Mouse (Mus musculus) liver, adult 2 months (tissue): ENCODE results near the gene Rnf144b. TPM values are rescaled to one million over a fixed set of nuclear protein-coding genes. Genes with fewer than 3 reads are reported as not detected.
A peak's percentile ranks its signal among the peaks of the same experiment; 100 is the strongest.

Source experiments
- DNase-seq: peaks from one replicate; pipeline ENCODE4 v3.0.0-alpha.2; 2011; ENCODE audit warnings: low read depth, low spot score; ENCODE audit errors: extremely low read depth
- H3K27ac ChIP-seq: fragments of 200-500 bp; replicated peaks from 2 replicates; pipeline ENCODE4 v1.5.1; 2012; ENCODE audit warnings: low read depth, mild to moderate bottlenecking, control low read depth, inconsistent platforms, low read length; ENCODE audit not compliant: insufficient read depth
- H3K27me3 ChIP-seq: fragments of 200-500 bp; 2 replicates; pipeline ENCODE4 v1.6.1; 2012; ENCODE audit warnings: mild to moderate bottlenecking, moderate library complexity, low read length, inconsistent platforms; ENCODE audit not compliant: control insufficient read depth, insufficient read depth
- H3K36me3 ChIP-seq: fragments of 200-500 bp; 2 replicates; pipeline ENCODE4 v1.6.1; 2012; ENCODE audit warnings: low read length, inconsistent platforms; ENCODE audit not compliant: control insufficient read depth, insufficient read depth
- H3K4me1 ChIP-seq: fragments of 200-500 bp; 2 replicates; pipeline ENCODE4 v1.6.1; 2011; ENCODE audit warnings: low read length; ENCODE audit not compliant: control insufficient read depth, insufficient read depth
- H3K4me3 ChIP-seq: fragments of 200-500 bp; 2 replicates; pipeline ENCODE4 v1.5.1; 2011; ENCODE audit warnings: low read depth, mild to moderate bottlenecking, control low read depth, low read length, moderate library complexity; ENCODE audit not compliant: insufficient read depth
- H3K79me2 ChIP-seq: fragments of 200-500 bp; 2 replicates; pipeline ENCODE4 v1.6.1; 2012; ENCODE audit warnings: inconsistent platforms, mild to moderate bottlenecking, low read length, moderate library complexity; ENCODE audit not compliant: control insufficient read depth, insufficient read depth
- H3K9ac ChIP-seq: fragments of 200-500 bp; 2 replicates; pipeline ENCODE4 v1.6.1; 2012; ENCODE audit warnings: low read depth, mild to moderate bottlenecking, control low read depth, inconsistent platforms, low read length
- CTCF ChIP-seq: fragments of 200-500 bp; IDR thresholded peaks from 2 replicates; pipeline ENCODE4 v1.5.1; 2011; ENCODE audit warnings: low read depth, low read length, control low read depth
- POLR2A ChIP-seq: fragments of 200-500 bp; IDR thresholded peaks from 2 replicates; pipeline ENCODE4 v1.6.1; 2011; ENCODE audit warnings: low read length, control low read depth; ENCODE audit not compliant: insufficient read depth; ENCODE audit errors: extremely low read depth
- WGBS: fragments of 180-500 bp; shearing (Covaris S2); methylation state at CpG from one replicate; pipeline ENCODE4 v1.1.7; 2018; 5-methylcytosine and 5-hydroxymethylcytosine counted together
- polyA plus RNA-seq: library from polyadenylated mRNA; depleted of rRNA; stranded (reverse); fragments of >200 nt; gene quantifications from 2 replicates; pipeline ENCODE4 v1.2.3, GENCODE M21; 2012
- total RNA-seq: library from RNA; depleted of rRNA; stranded (reverse); fragments of >200 nt; gene quantifications from 2 replicates; pipeline ENCODE4 v1.2.3, GENCODE M21; 2014

Gene Rnf144b
- total and polyA plus RNA-seq, 2 experiments, result 18.8 to 19.4 TPM

DNA sequence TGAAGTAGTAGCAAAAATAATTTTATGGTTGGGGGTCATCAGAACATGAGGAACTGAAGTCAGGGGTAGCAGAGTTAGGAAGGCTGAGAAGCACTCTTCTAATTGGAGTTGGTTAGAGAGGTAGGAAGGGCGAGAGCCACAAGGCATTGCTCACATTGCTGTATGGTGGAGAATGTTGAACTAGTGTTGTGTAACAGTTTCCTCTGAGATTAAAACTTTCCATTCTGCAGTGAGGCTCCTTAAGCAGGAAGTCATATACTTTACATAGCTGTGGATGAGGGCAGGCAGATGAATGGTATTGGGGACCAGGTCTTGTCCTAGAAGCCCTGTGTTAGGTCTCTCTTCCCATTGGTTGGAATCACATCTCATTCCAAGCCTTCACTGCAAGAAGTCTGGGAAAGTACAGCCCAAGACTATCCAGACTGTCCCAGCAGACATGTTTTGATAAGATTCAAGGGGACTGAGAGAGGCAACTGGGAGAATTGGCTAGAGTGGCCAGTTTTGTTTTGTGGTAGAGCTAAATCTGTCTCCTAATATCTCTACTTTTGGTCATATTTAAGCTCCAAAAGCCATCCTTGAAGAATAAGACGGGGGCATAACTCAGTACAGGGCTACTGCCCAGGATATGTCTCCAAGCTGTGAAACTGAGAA is 128.8 kb downstream of the Rnf144b start:
- Histone ChIP-seq H3K27me3 (no peaks in the 10 kb centered on the region), H3K4me1 (peaks cover 29% of the 10 kb centered on the region), H3K79me2 (no peaks in the 10 kb centered on the region), H3K4me3 (no peak overlapping the region), H3K36me3 (no peaks in the 10 kb centered on the region), H3K9ac (no peak overlapping the region), H3K27ac (peak overlapping the region; percentile 62)
- TF ChIP-seq POLR2A, result no peak
- no peak for TF ChIP-seq CTCF
- WGBS, result 64% methylated on average over 2 of the region's 2 CpGs
- peak; percentile 65 for DNase-seq

DNA sequence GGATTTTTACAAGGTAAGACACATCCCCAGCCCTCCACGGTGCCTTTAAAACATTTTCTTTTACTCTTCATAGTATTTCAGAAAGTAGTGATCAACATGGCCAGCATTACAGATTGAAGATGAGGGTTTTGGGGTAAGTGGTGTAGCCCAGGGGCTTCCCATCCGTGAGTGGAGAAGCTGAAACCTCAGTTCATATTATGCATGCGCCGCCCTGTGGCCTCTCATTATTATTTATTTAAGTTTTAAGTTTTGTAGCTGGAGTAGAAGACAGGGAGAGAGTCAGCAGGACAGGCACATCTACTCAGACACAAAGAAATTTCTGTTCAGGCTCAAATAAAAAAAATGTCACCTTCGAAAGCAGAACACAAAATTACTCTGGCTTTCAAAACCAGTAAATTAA is 131.3 kb downstream of the Rnf144b start:
- TF ChIP-seq POLR2A, result no peak
- no peak for TF ChIP-seq CTCF
- H3K36me3 ChIP-seq, result no peaks in the 10 kb centered on the region
- DNase-seq, result no peak
- H3K79me2 ChIP-seq, result no peaks in the 10 kb centered on the region
- WGBS, result 90% methylated on average over 5 of the region's 5 CpGs
- no peak overlapping the region for H3K9ac ChIP-seq
- no peaks in the 10 kb centered on the region for H3K27me3 ChIP-seq
- H3K27ac ChIP-seq, result no peak overlapping the region
- H3K4me1 ChIP-seq, result peaks cover 18% of the 10 kb centered on the region
- H3K4me3 ChIP-seq, result no peak overlapping the region

DNA sequence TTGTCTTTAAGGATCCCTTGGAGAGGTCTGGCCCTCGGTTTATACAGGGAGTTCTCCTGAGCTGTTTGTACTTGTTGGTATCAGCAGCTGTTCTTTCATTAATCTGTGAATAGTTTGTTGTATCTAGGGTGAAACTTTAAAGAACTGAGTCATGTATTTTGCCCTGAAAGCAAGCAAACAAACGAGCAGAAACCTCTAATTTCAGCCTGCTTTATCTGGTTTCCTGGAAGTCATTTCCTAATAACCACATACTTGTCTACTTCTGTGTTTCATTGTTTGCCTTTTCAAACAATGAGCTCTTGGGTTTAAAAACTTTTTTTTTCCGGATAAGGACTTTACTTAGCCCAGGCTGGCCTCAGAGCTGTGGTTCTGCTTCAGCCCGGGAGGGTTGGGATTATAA is 136.8 kb downstream of the Rnf144b start:
- DNase-seq, result peak; percentile 77
- Histone ChIP-seq H3K36me3 (no peaks in the 10 kb centered on the region), H3K27me3 (no peaks in the 10 kb centered on the region), H3K4me3 (no peak overlapping the region), H3K27ac (peak overlapping the region; percentile 72), H3K9ac (no peak overlapping the region; the same call in 1 of the 2 replicates), H3K4me1 (peaks cover 12% of the 10 kb centered on the region), H3K79me2 (no peaks in the 10 kb centered on the region)
- TF ChIP-seq CTCF, result no peak
- TF ChIP-seq POLR2A, result no peak
- 3% methylated on average over 4 of the region's 4 CpGs for WGBS

DNA sequence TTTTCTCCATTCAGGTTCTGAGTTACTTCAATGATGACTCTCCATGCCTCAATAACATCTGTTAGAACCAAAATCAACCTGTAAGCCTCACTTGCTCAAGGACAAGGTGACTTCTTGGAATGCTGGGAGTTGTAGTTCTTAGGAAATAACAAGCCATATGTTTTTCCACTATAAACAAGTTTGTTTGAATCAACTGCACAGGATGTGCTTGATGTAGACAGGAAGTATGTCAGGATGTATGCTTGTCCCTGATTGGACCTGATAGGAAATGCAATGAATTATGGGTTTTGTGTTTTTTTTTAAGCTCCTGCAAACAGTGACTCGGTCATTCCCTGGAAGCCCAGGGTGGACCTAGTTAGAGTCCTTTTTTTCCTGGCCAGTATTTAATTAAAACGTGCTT is 139.5 kb downstream of the Rnf144b start:
- peaks cover 12% of the 10 kb centered on the region for H3K4me1 ChIP-seq
- H3K79me2 ChIP-seq, result no peaks in the 10 kb centered on the region
- H3K36me3 ChIP-seq, result no peaks in the 10 kb centered on the region
- DNase-seq, result no peak
- no peak overlapping the region for H3K9ac ChIP-seq
- 67% methylated on average over 2 of the region's 2 CpGs for WGBS
- H3K27ac ChIP-seq, result no peak overlapping the region
- no peaks in the 10 kb centered on the region for H3K27me3 ChIP-seq
- TF ChIP-seq CTCF (no peak), POLR2A (no peak)
- no peak overlapping the region for H3K4me3 ChIP-seq

DNA sequence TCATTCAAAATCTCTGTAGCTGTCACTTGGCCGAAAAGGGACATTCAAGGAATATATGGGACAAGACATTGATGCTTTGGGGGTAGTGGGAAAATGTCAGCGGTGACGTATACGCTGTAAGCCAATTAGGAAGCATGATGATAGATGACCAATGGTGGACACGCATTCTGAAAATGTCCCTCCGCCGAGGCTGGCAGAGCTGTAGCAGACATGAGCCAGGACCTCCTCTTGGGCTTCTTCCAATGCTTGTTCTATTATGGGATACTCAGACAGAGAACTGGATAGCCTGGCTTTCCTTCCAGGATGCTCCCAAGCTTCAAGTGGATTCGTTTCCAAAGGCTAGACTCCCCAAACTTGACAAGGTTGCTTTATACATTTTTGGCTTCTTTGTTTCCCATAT is 141.9 kb downstream of the Rnf144b start:
- H3K27me3 ChIP-seq, result no peaks in the 10 kb centered on the region
- no peak overlapping the region for H3K9ac ChIP-seq
- H3K79me2 ChIP-seq, result no peaks in the 10 kb centered on the region
- H3K4me1 ChIP-seq, result peaks cover 6% of the 10 kb centered on the region
- H3K27ac ChIP-seq, result no peak overlapping the region
- H3K36me3 ChIP-seq, result no peaks in the 10 kb centered on the region
- 89% methylated on average over 8 of the region's 8 CpGs for WGBS
- TF ChIP-seq POLR2A (no peak), CTCF (no peak)
- DNase-seq, result no peak
- no peak overlapping the region for H3K4me3 ChIP-seq

DNA sequence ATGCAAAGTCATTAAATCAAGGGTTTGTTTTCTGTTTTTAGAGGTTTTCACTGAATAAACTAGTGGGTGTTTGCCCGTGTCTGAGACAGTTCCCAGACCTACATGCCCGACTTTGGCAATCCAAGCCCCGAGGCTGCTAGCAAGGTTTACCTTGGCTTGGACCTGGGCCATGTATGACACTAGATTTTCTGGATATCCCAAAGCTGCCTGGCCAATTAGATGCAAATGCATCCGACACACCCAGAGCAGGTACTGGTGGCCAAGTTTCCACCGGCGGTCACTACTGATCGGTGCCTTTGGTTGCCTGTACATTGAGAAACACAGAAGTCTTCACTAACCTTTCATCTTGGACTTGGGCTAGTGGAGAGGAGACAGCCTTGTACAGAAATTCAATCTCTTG is 144.0 kb downstream of the Rnf144b start:
- no peak overlapping the region for H3K27ac ChIP-seq
- H3K4me1 ChIP-seq, result no peaks in the 10 kb centered on the region
- no peaks in the 10 kb centered on the region for H3K27me3 ChIP-seq
- H3K4me3 ChIP-seq, result no peak overlapping the region
- H3K9ac ChIP-seq, result no peak overlapping the region
- no peaks in the 10 kb centered on the region for H3K79me2 ChIP-seq
- peak; percentile 31 for DNase-seq
- TF ChIP-seq POLR2A (no peak), CTCF (no peak)
- WGBS, result 25% methylated on average over 7 of the region's 7 CpGs
- no peaks in the 10 kb centered on the region for H3K36me3 ChIP-seq
